Mouse (Mus musculus) small intestine, adult 2 months (tissue): ENCODE results near the gene Khdc1b. TPM values are rescaled to one million over a fixed set of nuclear protein-coding genes. Genes with fewer than 3 reads are reported as not detected.
"Not testable (repeated sequence)": the region's sequence is repeated elsewhere in the genome, so short reads cannot be mapped to it uniquely, and the experiment has no call there.

Experiments used
- H3K27ac ChIP-seq: fragments of 200-500 bp; 2 replicates; pipeline ENCODE4 v1.5.1; 2012; ENCODE audit warnings: low read depth, low read length, control low read depth, inconsistent platforms; ENCODE audit not compliant: insufficient read depth
- H3K27me3 ChIP-seq: fragments of 200-500 bp; 2 replicates; pipeline ENCODE4 v1.6.1; 2012; ENCODE audit warnings: mild to moderate bottlenecking, moderate library complexity, low read length, inconsistent platforms; ENCODE audit not compliant: control insufficient read depth, insufficient read depth
- H3K36me3 ChIP-seq: fragments of 200-500 bp; 2 replicates; pipeline ENCODE4 v1.6.1; 2012; ENCODE audit warnings: mild to moderate bottlenecking, low read length, control low read depth, inconsistent platforms; ENCODE audit not compliant: control insufficient read depth, insufficient read depth
- H3K4me1 ChIP-seq: fragments of 200-500 bp; 2 replicates; pipeline ENCODE4 v1.6.1; 2012; ENCODE audit warnings: low read length, inconsistent platforms, mixed read lengths; ENCODE audit not compliant: control insufficient read depth, insufficient read depth, insufficient read length
- H3K4me3 ChIP-seq: fragments of 200-500 bp; 2 replicates; pipeline ENCODE4 v1.5.1; 2012; ENCODE audit warnings: low read depth, mild to moderate bottlenecking, control low read depth, inconsistent platforms, low read length, moderate library complexity
- CTCF ChIP-seq: fragments of 200-500 bp; IDR thresholded peaks from 2 replicates; pipeline ENCODE4 v1.5.1; 2012; ENCODE audit warnings: low read depth, mild to moderate bottlenecking, control low read depth, inconsistent platforms, low read length, moderate library complexity, mixed read lengths; ENCODE audit not compliant: insufficient replicate concordance, insufficient read length; ENCODE audit errors: extremely low read depth
- POLR2A ChIP-seq: fragments of 200-500 bp; IDR thresholded peaks from 2 replicates; pipeline ENCODE4 v1.6.1; 2012; ENCODE audit warnings: low read depth, mild to moderate bottlenecking, control low read depth, inconsistent platforms, low read length, moderate library complexity
- WGBS: fragments of 180-500 bp; shearing (Covaris S2); methylation state at CpG from one replicate; pipeline ENCODE4 v1.1.7; 2018; 5-methylcytosine and 5-hydroxymethylcytosine counted together
- polyA plus RNA-seq: library from polyadenylated mRNA; depleted of rRNA; stranded (reverse); fragments of >200 nt; gene quantifications from 2 replicates; pipeline ENCODE4 v1.2.3, GENCODE M21; 2012; rRNA removed

Gene Khdc1b
- polyA plus RNA-seq, result not detected in 2 replicates

DNA sequence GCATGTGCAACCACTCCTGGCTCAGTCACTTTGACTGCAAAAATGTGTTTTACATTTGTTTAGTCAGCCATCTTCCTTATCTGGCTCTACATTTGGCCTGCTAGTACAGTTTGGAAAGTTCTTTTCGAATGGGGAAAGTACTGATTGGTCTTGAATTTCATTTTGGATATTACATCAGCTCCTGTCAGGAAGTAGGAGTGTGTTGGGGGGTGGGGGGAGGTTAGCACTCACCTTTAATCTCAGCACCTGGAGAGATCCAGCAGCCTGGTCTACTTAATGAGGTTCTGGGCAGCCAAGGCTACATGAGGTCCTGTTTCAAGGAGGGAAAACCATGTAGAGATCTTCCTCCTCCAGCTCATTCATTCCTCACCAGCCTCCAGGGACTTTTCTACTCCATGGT is at the start of gene Khdc1b:
TSS of gene Khdc1b (plus strand) at position 301 of the 400 bp plus-strand sequence.
- Histone ChIP-seq H3K4me3 (no peak within 1 kb of the TSS), H3K27ac (no peak within 1 kb of the TSS), H3K36me3 (no peaks in the 10 kb centered on the region), H3K4me1 (no peaks in the 10 kb centered on the region), H3K27me3 (no peaks in the 10 kb centered on the region)
- TF ChIP-seq POLR2A (no peak), CTCF (no peak)
- 71% methylated on average over 1 of the region's 1 CpGs for WGBS

DNA sequence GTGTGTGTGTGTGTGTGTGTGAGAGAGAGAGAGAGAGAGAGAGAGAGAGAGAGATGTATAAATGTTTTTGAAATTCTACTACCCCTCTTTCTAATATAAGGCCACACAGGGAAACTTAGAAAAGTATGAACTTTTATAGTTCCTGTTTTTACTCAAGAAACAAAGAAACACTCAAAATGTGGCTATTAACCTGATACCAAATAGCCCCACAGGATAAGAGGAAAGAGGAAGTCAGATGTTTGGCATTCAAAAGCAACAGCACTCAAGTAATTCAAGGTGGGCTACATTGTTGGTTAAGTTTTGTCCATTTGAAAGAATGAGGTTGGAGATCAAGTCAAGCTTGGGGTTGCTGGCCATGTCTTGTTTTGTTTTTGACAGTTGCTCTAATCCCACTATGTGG is 47.5 kb upstream of the Khdc1b start:
- no peaks in the 10 kb centered on the region for H3K27me3 ChIP-seq
- H3K36me3 ChIP-seq, result no peaks in the 10 kb centered on the region
- H3K4me1 ChIP-seq, result no peaks in the 10 kb centered on the region
- H3K4me3 ChIP-seq, result no peak overlapping the region
- TF ChIP-seq POLR2A (no peak), CTCF (no peak)
- no peak overlapping the region for H3K27ac ChIP-seq

DNA sequence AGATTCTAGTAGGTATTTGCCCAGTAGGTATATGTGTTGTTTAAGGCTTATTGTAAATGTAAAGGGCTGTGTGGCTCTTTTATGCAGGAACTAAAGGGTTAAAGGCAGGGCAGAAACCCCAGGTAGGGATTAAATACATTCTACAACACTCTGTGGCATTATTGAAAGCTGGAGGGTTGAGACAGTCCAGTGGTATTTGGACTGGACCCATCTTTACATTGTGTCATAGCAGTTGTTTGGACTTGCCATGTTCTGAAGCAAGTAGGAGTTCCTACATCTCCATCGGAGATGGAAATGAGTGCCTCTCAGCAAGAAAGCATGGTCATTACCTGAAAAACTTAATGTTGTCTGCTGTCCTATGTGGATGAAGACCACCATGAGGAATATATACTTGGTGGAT is 42.6 kb upstream of the Khdc1b start:
- H3K27ac ChIP-seq, result no peak overlapping the region
- H3K36me3 ChIP-seq, result no peaks in the 10 kb centered on the region
- H3K4me3 ChIP-seq, result no peak overlapping the region
- no peaks in the 10 kb centered on the region for H3K27me3 ChIP-seq
- H3K4me1 ChIP-seq, result no peaks in the 10 kb centered on the region
- TF ChIP-seq CTCF (no peak), POLR2A (no peak)
- 92% methylated on average over 1 of the region's 1 CpGs for WGBS

DNA sequence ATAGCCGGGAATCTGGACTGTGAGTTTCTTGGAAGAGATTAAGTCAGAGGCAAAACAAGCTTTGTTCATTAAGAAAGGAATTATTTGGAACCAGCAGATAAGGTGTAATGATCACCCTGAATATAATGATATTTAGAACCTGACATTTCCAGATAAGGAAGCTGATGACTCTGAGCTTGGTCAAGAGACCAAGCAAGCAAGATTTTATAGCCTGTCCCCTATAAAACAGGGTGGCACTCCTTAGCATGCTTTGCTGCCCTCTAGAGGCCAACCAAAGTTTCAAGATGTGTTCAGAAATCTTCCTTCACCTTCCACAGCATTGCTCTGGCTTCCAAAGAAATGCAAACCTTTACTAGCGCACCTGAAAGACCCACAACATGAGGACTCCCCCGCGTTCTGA is 39.1 kb upstream of the Khdc1b start:
- Histone ChIP-seq H3K36me3 (no peaks in the 10 kb centered on the region), H3K4me1 (no peaks in the 10 kb centered on the region), H3K4me3 (no peak overlapping the region), H3K27ac (peak overlapping the region; percentile 72), H3K27me3 (no peaks in the 10 kb centered on the region)
- TF ChIP-seq POLR2A (no peak), CTCF (peak; percentile 32; the same call in 1 of the 2 replicates)
- 44% methylated on average over 4 of the region's 4 CpGs for WGBS

DNA sequence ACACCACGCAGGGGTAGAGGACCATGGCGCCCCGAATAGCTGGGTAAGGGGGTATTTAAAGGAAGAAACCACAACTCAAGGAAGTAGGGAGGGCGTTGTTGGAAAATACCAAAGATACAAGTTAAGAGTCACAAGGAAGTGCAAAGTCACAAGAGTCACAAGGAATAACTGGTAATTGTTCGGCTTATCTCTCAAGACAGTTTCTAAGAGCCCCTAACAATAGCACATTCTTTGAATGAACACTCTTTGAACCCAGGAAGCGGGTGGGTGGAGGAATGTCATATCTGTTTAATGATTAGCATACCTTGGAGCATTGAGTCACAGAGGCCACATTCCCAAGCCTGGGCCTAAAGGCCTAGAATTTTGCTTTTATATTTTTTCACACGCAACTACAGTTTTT is 38.6 kb upstream of the Khdc1b start:
- H3K36me3 ChIP-seq, H3K4me3 ChIP-seq, H3K4me1 ChIP-seq, H3K27me3 ChIP-seq: not testable (repeated sequence)
- H3K27ac ChIP-seq, result peak overlapping the region; percentile 72
- WGBS, result 60% methylated on average over 7 of the region's 7 CpGs

DNA sequence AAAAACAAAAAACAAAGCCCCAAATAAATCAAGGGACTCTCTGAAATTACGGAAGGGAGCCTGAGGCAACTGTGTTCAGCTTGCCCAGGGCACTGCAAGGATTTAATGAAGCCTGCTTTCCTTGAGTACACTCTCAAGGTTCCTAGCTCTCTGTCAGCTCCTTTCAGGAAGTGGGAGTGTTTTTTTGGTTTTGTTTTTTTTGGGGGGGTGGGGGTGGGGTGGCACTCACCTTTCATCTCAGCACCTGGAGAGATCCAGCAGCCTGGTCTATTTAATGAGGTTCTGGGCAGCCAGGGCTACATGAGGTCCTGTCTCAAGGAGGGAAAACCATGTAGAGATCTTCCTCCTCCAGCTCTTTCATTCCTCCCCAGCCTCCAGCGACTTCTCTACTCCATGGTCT is 34.0 kb upstream of the Khdc1b start, which contains the start of gene Khdc1a:
TSS of gene Khdc1a (plus strand) at position 301 of the 400 bp plus-strand sequence.
- Histone ChIP-seq H3K4me3 (no peak within 1 kb of the TSS), H3K27ac (no peak within 1 kb of the TSS), H3K4me1 (no peaks in the 10 kb centered on the region), H3K36me3 (no peaks in the 10 kb centered on the region), H3K27me3 (no peaks in the 10 kb centered on the region)
- WGBS, result 82% methylated on average over 2 of the region's 2 CpGs
- no peak for TF ChIP-seq CTCF
- TF ChIP-seq POLR2A, result no peak

DNA sequence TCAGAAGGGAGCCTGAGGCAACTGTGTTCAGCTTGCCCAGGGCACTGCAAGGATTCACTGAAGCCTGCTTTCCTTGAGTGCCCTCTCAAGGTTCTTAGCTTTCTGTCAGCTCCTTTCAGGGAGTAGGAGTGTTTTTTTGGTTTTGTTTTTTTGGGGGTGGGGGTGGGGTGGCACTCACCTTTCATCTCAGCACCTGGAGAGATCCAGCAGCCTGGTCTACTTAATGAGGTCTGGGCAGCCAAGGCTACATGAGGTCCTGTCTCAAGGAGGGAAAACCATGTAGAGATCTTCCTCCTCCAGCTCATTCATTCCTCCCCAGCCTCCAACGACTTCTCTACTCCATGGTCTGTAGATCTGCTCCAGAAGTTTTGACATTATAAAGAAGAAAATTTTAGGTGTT is 15.3 kb upstream of the Khdc1b start, which contains the start of gene Khdc1c:
TSS of gene Khdc1c (plus strand) at position 301 of the 400 bp plus-strand sequence.
- not testable (repeated sequence) for H3K4me3 ChIP-seq, H3K36me3 ChIP-seq, H3K4me1 ChIP-seq, H3K27me3 ChIP-seq, H3K27ac ChIP-seq
- WGBS, result 71% methylated on average over 1 of the region's 1 CpGs

DNA sequence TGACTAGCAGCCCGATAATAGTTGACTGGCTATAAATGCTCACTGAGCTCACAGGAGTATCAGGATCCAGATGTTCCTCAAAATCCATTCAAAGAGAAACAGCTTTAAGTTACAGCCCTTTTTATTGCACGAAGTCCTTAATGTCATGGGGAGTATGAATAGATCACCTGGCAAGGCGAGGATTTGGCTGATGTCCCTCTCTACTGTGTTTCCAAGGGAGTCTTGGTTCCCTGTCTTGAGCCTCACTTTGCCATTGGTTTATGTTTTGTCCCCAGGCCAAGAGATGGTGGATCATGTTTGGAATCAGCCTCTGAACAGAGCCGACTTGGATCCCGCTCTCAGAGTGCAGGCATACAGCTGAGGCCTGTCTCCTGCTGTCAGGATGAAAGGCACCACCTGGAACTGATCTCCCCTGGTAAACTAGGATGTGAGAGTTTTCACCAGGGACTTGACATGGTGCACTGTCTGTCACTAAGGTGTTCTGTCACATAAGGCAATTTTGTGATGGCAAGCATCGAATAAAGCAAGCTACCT is 7.8 kb downstream of the Khdc1b start:
- no peaks in the 10 kb centered on the region for H3K27me3 ChIP-seq
- no peaks in the 10 kb centered on the region for H3K36me3 ChIP-seq
- H3K4me1 ChIP-seq, result no peaks in the 10 kb centered on the region
- TF ChIP-seq CTCF (no peak), POLR2A (no peak)
- H3K4me3 ChIP-seq, result no peak overlapping the region
- 74% methylated on average over 6 of the region's 6 CpGs for WGBS
- no peak overlapping the region for H3K27ac ChIP-seq
